Mouse (Mus musculus): ENCODE measurements around the gene Zfp280c.

DNA sequence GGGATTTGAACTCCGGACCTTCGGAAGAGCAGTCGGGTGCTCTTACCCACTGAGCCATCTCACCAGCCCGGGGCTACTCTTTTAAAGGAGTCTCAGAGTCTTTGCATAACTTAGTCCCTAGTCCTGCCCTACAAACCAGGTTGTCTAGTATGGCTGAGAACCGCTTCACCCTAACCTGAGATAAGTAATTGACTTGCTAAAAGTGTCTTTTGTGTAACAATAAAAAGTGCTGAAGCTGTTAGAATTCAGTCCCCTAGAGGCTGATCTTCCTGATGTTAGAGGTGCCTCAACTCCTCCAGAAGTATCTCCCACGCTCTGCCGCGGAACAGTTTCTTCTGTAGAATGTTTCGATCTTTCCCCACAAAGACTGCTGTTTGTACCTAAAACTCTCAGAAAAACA, 1.7 kb upstream of the Zfp280c start:
- TF ChIP-seq CTCF (conservative IDR thresholded peaks at IDR 0.05; ENCODE audit: low read length) = no peak
- peak; percentile 46; the same call in 1 of the 2 replicates for TF ChIP-seq NANOG (IDR thresholded peaks at IDR 0.05; ENCODE audit: borderline replicate concordance, low read length)
- no peak for TF ChIP-seq POU5F1 (IDR thresholded peaks at IDR 0.05; ENCODE audit: borderline replicate concordance, low read length)

Data from E14TG2a.4 (cell line).